Mouse (Mus musculus) embryonic stem cell, embryonic (primary cell): Measurements from ENCODE around the gene Clcn2.

Experiments
- CTCF ChIA-PET, 4 experiments: fragments of 300-600 bp in 2 of 4; fragments of 350-600 bp in 2 of 4; sonication (Branson Sonifier 250); formaldehyde crosslinking; loops; one replicate each; lab custom pipeline; 2022; ENCODE audit warnings: inconsistent platforms in 2 of 4; lab: Charles Lee
- POLR2A ChIA-PET, 4 experiments: fragments of 300-600 bp in 2 of 4; fragments of 350-600 bp in 2 of 4; sonication (Branson Sonifier 250); formaldehyde crosslinking; loops; one replicate each; lab custom pipeline; 2022; ENCODE audit warnings: antibody characterized with exemption in 4 of 4, inconsistent platforms in 1 of 4; lab: Charles Lee

Clcn2 gene

GRCm38 (mm10) chr16:20714307-20715080 lies 3.1 kb downstream of the Clcn2 start:
- ChIA-PET CTCF (interaction anchor here in 3 of 4 experiments (0.6 to 3.8 kb wide), 11 partner anchors 10 to 101 kb away, joined by 3 to 30 read pairs (median 5); no protein-coding TSS in a partner anchor), POLR2A (interaction anchor here (0.8 to 9.0 kb wide), 20 partner anchors 10 to 490 kb away, joined by 3 to 116 read pairs (median 8); partner anchors contain the start of genes Camk2n2 (in 2 of the 4), Abcf3 (in 1 of the 4), Alg3 (in 1 of the 4) and Eef1akmt4 (in 1 of the 4))

- ChIA-PET CTCF (interaction anchor here (0.5 to 3.2 kb wide), 11 partner anchors 8 to 59 kb away, joined by 3 to 9 read pairs (median 3); partner anchors contain the start of gene Fam131a (in 1 of the 4)), POLR2A (interaction anchor here (0.6 to 9.0 kb wide), 14 partner anchors 10 to 651 kb away, joined by 3 to 116 read pairs (median 4); partner anchors contain the start of genes Abcf3 (in 1 of the 4), Eif2b5 (in 1 of the 4) and Eif4g1 (in 1 of the 4))
These were observed 4.7 kb downstream of the Clcn2 start for GRCm38 (mm10) chr16:20712889-20713288.

GRCm38 (mm10) chr16:20712190-20712589 lies 5.4 kb downstream of the Clcn2 start:
- CTCF ChIA-PET: interaction anchor here in 3 of 4 experiments (1.2 to 5.6 kb wide), 4 partner anchors 10 to 53 kb away, joined by 3 to 26 read pairs (median 6); no protein-coding TSS in a partner anchor
- POLR2A ChIA-PET: interaction anchor here in 2 of 4 experiments (0.9 to 9.0 kb wide), 9 partner anchors 10 to 164 kb away, joined by 3 to 116 read pairs (median 4); partner anchors contain the start of genes Abcf3 (in 1 of the 2) and Eif4g1 (in 1 of the 2)

- ChIA-PET CTCF (interaction anchor here (0.5 to 5.6 kb wide), 18 partner anchors 8 to 789 kb away, joined by 3 to 30 read pairs (median 6); partner anchors contain the start of genes Eef1akmt4 (in 1 of the 4), Eif4g1 (in 1 of the 4) and Gm49333 (in 1 of the 4)), POLR2A (interaction anchor here in 3 of 4 experiments (0.7 to 9.0 kb wide), 16 partner anchors 8 to 201 kb away, joined by 3 to 116 read pairs (median 4); partner anchors contain the start of gene Fam131a (in 2 of the 3))
These were observed 6.7 kb downstream of the Clcn2 start for GRCm38 (mm10) chr16:20710810-20711209.

- ChIA-PET POLR2A (interaction anchor here in 3 of 4 experiments (0.7 to 9.0 kb wide), 16 partner anchors 8 to 201 kb away, joined by 3 to 116 read pairs (median 4); partner anchors contain the start of gene Fam131a (in 2 of the 3)), CTCF (interaction anchor here in 3 of 4 experiments (0.5 to 5.6 kb wide), 17 partner anchors 8 to 789 kb away, joined by 3 to 30 read pairs (median 6); partner anchors contain the start of genes Eef1akmt4 (in 1 of the 3), Eif4g1 (in 1 of the 3) and Gm49333 (in 1 of the 3))
These were observed 7.2 kb downstream of the Clcn2 start for GRCm38 (mm10) chr16:20710370-20710769.

GRCm38 (mm10) chr16:20708939-20709734 lies 8.4 kb downstream of the Clcn2 start:
- ChIA-PET CTCF (interaction anchor here (0.6 to 5.6 kb wide), 26 partner anchors 8 to 490 kb away, joined by 3 to 30 read pairs (median 4); partner anchors contain the start of genes Clcn2 (in 2 of the 4) and Polr2h (in 2 of the 4)), POLR2A (interaction anchor here in 3 of 4 experiments (0.6 to 4.1 kb wide), 16 partner anchors 7 to 211 kb away, joined by 3 to 17 read pairs (median 3); partner anchors contain the start of genes Clcn2 (in 3 of the 3), Polr2h (in 3 of the 3), Dvl3 (in 1 of the 3) and Eif2b5 (in 1 of the 3))

- CTCF ChIA-PET: interaction anchor here in 3 of 4 experiments (0.6 to 5.6 kb wide), 17 partner anchors 7 to 479 kb away, joined by 3 to 30 read pairs (median 5); partner anchors contain the start of genes Clcn2 (in 2 of the 3) and Polr2h (in 2 of the 3)
- POLR2A ChIA-PET: interaction anchor here (0.6 to 4.1 kb wide), 15 partner anchors 8 to 211 kb away, joined by 3 to 17 read pairs (median 3); partner anchors contain the start of genes Clcn2 (in 3 of the 4), Polr2h (in 3 of the 4), Dvl3 (in 1 of the 4) and Eif2b5 (in 1 of the 4)
These were observed 9.2 kb downstream of the Clcn2 start for GRCm38 (mm10) chr16:20708220-20708938.

- ChIA-PET CTCF (interaction anchor here in 2 of 4 experiments (1.2 to 5.6 kb wide), 3 partner anchors 10 to 59 kb away, joined by 3 to 26 read pairs (median 4); partner anchors contain the start of genes Clcn2 (in 1 of the 2) and Polr2h (in 1 of the 2)), POLR2A (interaction anchor here in 3 of 4 experiments (0.8 to 4.1 kb wide), 6 partner anchors 11 to 208 kb away, joined by 3 to 17 read pairs (median 3); partner anchors contain the start of genes Clcn2 (in 2 of the 3), Polr2h (in 2 of the 3) and Eif2b5 (in 1 of the 3))
These were observed 11.0 kb downstream of the Clcn2 start for GRCm38 (mm10) chr16:20706407-20707055.

GRCm38 (mm10) chr16:20705786-20706185 lies 11.8 kb downstream of the Clcn2 start:
- ChIA-PET POLR2A (interaction anchor here in 1 of 4 experiments (4.1 kb wide), 1 partner anchor 12 kb away, joined by 17 read pairs; the partner anchor contains the start of genes Clcn2 and Polr2h), CTCF (interaction anchor here in 1 of 4 experiments (1.2 kb wide), 1 partner anchor 11 kb away, joined by 4 read pairs; the partner anchor contains the start of genes Clcn2 and Polr2h)

- POLR2A ChIA-PET: interaction anchor here in 3 of 4 experiments (0.8 to 7.7 kb wide), 17 partner anchors 9 to 206 kb away, joined by 3 to 116 read pairs (median 6); partner anchors contain the start of genes Fam131a (in 2 of the 3), Alg3 (in 1 of the 3), Clcn2 (in 1 of the 3) and Eef1akmt4 (in 1 of the 3)
- CTCF ChIA-PET: interaction anchor here in 3 of 4 experiments (0.8 to 4.3 kb wide), 13 partner anchors 10 to 101 kb away, joined by 3 to 30 read pairs (median 6); partner anchors contain the start of genes Clcn2 (in 1 of the 3) and Polr2h (in 1 of the 3)
These were observed 13.7 kb downstream of the Clcn2 start for GRCm38 (mm10) chr16:20703699-20704400.

GRCm38 (mm10) chr16:20703071-20703470 lies 14.5 kb downstream of the Clcn2 start:
- CTCF ChIA-PET: interaction anchor here (0.6 to 4.3 kb wide), 37 partner anchors 8 to 542 kb away, joined by 3 to 30 read pairs (median 5); partner anchors contain the start of genes Clcn2 (in 4 of the 4), Polr2h (in 4 of the 4), Abcf3 (in 1 of the 4) and Fam131a (in 1 of the 4)
- POLR2A ChIA-PET: interaction anchor here (0.5 to 7.7 kb wide), 53 partner anchors 8 to 943 kb away, joined by 3 to 116 read pairs (median 4); partner anchors contain the start of genes Alg3 (in 2 of the 4), Clcn2 (in 2 of the 4), Eef1akmt4 (in 2 of the 4) and Fam131a (in 2 of the 4)

GRCm38 (mm10) chr16:20702522-20702893 lies 15.0 kb downstream of the Clcn2 start:
- ChIA-PET CTCF (interaction anchor here (0.6 to 4.3 kb wide), 40 partner anchors 8 to 543 kb away, joined by 3 to 30 read pairs (median 5); partner anchors contain the start of genes Clcn2 (in 4 of the 4), Polr2h (in 4 of the 4), Abcf3 (in 1 of the 4) and Fam131a (in 1 of the 4)), POLR2A (interaction anchor here (0.5 to 7.7 kb wide), 61 partner anchors 8 to 942 kb away, joined by 3 to 116 read pairs (median 4); partner anchors contain the start of genes Alg3 (in 2 of the 4), Clcn2 (in 2 of the 4), Eef1akmt4 (in 2 of the 4) and Fam131a (in 2 of the 4))

- POLR2A ChIA-PET: interaction anchor here (0.6 to 7.7 kb wide), 64 partner anchors 9 to 942 kb away, joined by 3 to 116 read pairs (median 4); partner anchors contain the start of genes Ap2m1 (in 2 of the 4), Clcn2 (in 2 of the 4), Dvl3 (in 2 of the 4) and Fam131a (in 2 of the 4)
These were observed 15.6 kb downstream of the Clcn2 start for GRCm38 (mm10) chr16:20701729-20702521.

More at GRCm38 (mm10) chr16:20701729-20702521, 15.6 kb downstream of the Clcn2 start:
- CTCF ChIA-PET: interaction anchor here (0.6 to 4.3 kb wide), 45 partner anchors 8 to 1343 kb away, joined by 3 to 30 read pairs (median 4); partner anchors contain the start of genes Clcn2 (in 4 of the 4), Polr2h (in 4 of the 4), Abcf3 (in 1 of the 4) and Fam131a (in 1 of the 4)
